Mouse (Mus musculus): Measurements from ENCODE around the gene 4921504E06Rik. TPM values are rescaled to one million over a fixed set of nuclear protein-coding genes. Genes with fewer than 3 reads are reported as not detected.

Gene 4921504E06Rik
- not detected in 2 replicates for polyA plus RNA-seq (2015; fragmentation: Nextera tagmentation; extraction: Ambion mirVana)

DNA sequence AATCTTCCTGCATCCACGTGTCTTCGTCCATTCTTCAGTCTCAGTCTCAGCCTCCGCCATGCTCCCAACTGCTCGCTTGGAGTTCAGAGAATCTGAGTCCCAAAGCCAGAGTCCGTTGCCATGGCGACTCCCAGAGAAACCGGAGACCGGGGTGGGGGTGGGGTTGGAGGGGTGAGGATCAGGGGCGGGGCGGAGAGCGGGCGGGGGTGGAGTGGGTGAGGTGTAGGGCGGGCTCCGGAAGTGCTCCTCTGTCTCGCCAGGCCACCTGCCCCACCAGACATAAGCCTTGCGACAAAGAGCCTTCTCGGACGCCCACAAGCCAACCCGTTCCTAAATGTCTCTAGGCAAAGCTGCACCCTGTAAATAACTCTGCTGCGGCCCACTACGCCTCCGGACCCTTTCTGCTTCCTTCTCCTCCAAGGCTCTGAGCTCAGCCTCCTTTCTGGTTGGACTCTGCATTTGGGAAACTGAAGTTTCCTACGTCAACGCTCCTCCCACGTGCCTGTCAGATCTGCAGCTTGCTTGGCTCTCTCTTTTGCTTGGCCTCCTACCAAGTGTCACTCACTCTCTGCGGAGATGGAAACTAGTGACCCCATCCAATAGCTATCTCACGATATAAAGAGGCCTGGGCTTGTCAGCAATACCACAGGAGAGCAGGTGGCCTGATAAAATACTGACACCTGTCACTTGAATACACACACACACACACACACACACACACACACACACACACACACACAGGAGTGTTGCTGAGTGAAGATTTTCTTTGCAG is at the start of gene 4921504E06Rik:
TSS of gene 4921504E06Rik (minus strand) at position 94 of the 772 bp plus-strand sequence.
- H3K9ac ChIP-seq, result 0 out of 2 replicates have a peak within 1 kb of the TSS, but pooled peaks have one; percentile 14
- WGBS, result under 1% methylated on average over 27 of the region's 27 CpGs

GRCm38 (mm10) chr2:19601386-19601925 is 47.7 kb upstream of the 4921504E06Rik start:
- WGBS, result 58% methylated on average over 3 of the region's 3 CpGs
- Histone ChIP-seq H3K36me3 (no peaks in the 10 kb centered on the region), H3K4me3 (no peak overlapping the region), H3K9ac (no peak overlapping the region), H3K4me1 (no peaks in the 10 kb centered on the region), H3K9me3 (no peaks in the 10 kb centered on the region), H3K27me3 (no peaks in the 10 kb centered on the region), H3K4me2 (no peak overlapping the region), H3K27ac (no peak overlapping the region)
- ATAC-seq (ENCODE audit: borderline replicate concordance, extremely low read depth, low FRiP score, low TSS enrichment), result no peak

More for the DNA sequence above, at the start of gene 4921504E06Rik:
- H3K4me2 ChIP-seq, result peak within 1 kb of the TSS; percentile 77
- peak; percentile 87 for ATAC-seq (ENCODE audit: borderline replicate concordance, extremely low read depth, low FRiP score, low TSS enrichment)
- H3K9me3 ChIP-seq, result no peaks in the 10 kb centered on the region
- H3K27ac ChIP-seq, result peak within 1 kb of the TSS; percentile 87
- no peaks in the 10 kb centered on the region for H3K27me3 ChIP-seq
- peak within 1 kb of the TSS; percentile 45 for H3K4me3 ChIP-seq
- no peaks in the 10 kb centered on the region for H3K36me3 ChIP-seq
- peaks cover 9% of the 10 kb centered on the region for H3K4me1 ChIP-seq

- Histone ChIP-seq H3K4me3 (no peak overlapping the region), H3K4me1 (no peaks in the 10 kb centered on the region), H3K27me3 (no peaks in the 10 kb centered on the region), H3K9ac (no peak overlapping the region), H3K27ac (no peak overlapping the region), H3K36me3 (no peaks in the 10 kb centered on the region), H3K4me2 (no peak overlapping the region), H3K9me3 (no peaks in the 10 kb centered on the region)
- WGBS, result 80% methylated on average over 5 of the region's 5 CpGs
- no peak for ATAC-seq (ENCODE audit: borderline replicate concordance, extremely low read depth, low FRiP score, low TSS enrichment)
Observed at GRCm38 (mm10) chr2:19600860-19601259, 47.1 kb upstream of the 4921504E06Rik start.

GRCm38 (mm10) chr2:19599801-19600200 is 46.1 kb upstream of the 4921504E06Rik start:
- 62% methylated on average over 5 of the region's 5 CpGs for WGBS
- no peaks in the 10 kb centered on the region for H3K36me3 ChIP-seq
- no peaks in the 10 kb centered on the region for H3K27me3 ChIP-seq
- no peak overlapping the region for H3K4me2 ChIP-seq
- no peak overlapping the region for H3K27ac ChIP-seq
- no peak overlapping the region for H3K4me3 ChIP-seq
- H3K9me3 ChIP-seq, result no peaks in the 10 kb centered on the region
- no peaks in the 10 kb centered on the region for H3K4me1 ChIP-seq
- ATAC-seq (ENCODE audit: borderline replicate concordance, extremely low read depth, low FRiP score, low TSS enrichment), result no peak
- no peak overlapping the region for H3K9ac ChIP-seq

DNA sequence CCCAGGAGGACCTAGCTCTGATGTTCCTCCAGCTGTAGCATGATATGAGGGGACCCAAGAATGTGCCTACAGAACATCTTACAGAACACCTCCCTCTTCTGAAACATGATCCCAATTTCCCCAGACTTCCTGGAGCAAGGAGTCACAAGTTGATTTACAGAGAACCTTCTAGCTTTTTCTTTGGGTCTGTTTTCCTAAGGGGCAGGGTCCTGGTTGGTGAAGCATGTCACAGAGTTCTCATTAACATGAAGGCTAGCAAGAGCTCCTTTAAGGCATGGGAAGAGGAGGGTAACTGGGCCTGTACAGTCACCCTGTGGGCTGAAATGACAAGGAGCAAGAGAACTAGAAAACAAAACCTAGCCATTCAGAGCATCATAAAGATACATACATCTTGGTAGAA is 43.3 kb upstream of the 4921504E06Rik start:
- no peak for ATAC-seq (ENCODE audit: borderline replicate concordance, extremely low read depth, low FRiP score, low TSS enrichment)
- Histone ChIP-seq H3K36me3 (no peaks in the 10 kb centered on the region), H3K27ac (no peak overlapping the region), H3K4me3 (no peak overlapping the region), H3K4me1 (no peaks in the 10 kb centered on the region), H3K27me3 (no peaks in the 10 kb centered on the region), H3K4me2 (no peak overlapping the region), H3K9ac (no peak overlapping the region), H3K9me3 (no peaks in the 10 kb centered on the region)

DNA sequence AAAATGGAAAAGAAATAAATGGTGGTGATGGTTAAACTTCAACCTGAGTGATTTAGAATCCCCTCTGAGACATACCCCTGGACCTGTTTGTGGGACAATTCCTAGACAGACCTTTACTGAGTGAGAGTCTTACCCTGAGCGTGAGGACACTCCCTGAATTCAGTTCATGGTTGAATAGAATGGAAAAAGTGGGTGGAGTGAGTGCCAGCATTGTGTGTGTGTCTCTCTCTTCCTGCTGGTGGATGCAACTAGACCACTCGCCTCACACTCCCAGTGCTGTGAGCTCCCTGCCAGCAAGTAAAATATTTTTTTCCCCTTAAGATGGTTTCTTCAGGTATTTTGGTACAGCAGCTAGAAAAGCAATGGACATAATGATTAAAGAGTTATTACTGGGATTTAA is 42.7 kb upstream of the 4921504E06Rik start:
- Histone ChIP-seq H3K36me3 (no peaks in the 10 kb centered on the region), H3K27me3 (no peaks in the 10 kb centered on the region), H3K4me1 (no peaks in the 10 kb centered on the region), H3K4me3 (no peak overlapping the region), H3K9ac (no peak overlapping the region), H3K9me3 (no peaks in the 10 kb centered on the region), H3K27ac (no peak overlapping the region), H3K4me2 (no peak overlapping the region)
- 81% methylated on average over 2 of the region's 2 CpGs for WGBS
- ATAC-seq (ENCODE audit: borderline replicate concordance, extremely low read depth, low FRiP score, low TSS enrichment), result no peak

DNA sequence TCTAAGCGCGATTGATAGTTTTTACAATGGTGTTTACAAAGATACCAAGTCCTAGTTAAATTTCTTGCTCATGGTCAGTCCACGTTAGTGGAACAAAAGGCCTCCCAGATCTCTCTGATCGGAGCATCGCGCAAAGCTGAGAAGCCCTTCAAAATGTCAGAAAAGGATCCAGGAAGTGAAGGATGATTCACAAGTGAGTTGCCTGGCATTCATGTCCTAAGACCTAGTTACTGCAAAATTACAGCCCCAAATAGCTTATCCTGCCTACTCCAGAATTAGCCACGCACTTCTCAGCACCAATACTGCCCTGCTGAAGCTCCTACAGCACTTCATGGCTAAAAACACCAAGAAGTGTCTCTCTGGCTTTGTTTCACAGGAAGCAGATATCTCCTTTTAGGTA is 41.1 kb upstream of the 4921504E06Rik start:
- no peak for ATAC-seq (ENCODE audit: borderline replicate concordance, extremely low read depth, low FRiP score, low TSS enrichment)
- H3K27me3 ChIP-seq, result no peaks in the 10 kb centered on the region
- H3K27ac ChIP-seq, result no peak overlapping the region
- no peak overlapping the region for H3K4me2 ChIP-seq
- WGBS, result 84% methylated on average over 7 of the region's 7 CpGs
- no peaks in the 10 kb centered on the region for H3K9me3 ChIP-seq
- no peak overlapping the region for H3K4me3 ChIP-seq
- H3K9ac ChIP-seq, result no peak overlapping the region
- H3K36me3 ChIP-seq, result no peaks in the 10 kb centered on the region
- H3K4me1 ChIP-seq, result no peaks in the 10 kb centered on the region

- Histone ChIP-seq H3K27ac (no peak overlapping the region), H3K4me3 (no peak overlapping the region), H3K4me2 (no peak overlapping the region), H3K9me3 (no peaks in the 10 kb centered on the region), H3K36me3 (no peaks in the 10 kb centered on the region), H3K9ac (no peak overlapping the region), H3K4me1 (no peaks in the 10 kb centered on the region), H3K27me3 (no peaks in the 10 kb centered on the region)
- 76% methylated on average over 3 of the region's 3 CpGs for WGBS
- no peak for ATAC-seq (ENCODE audit: borderline replicate concordance, extremely low read depth, low FRiP score, low TSS enrichment)
Observed at GRCm38 (mm10) chr2:19579846-19580245, 26.1 kb upstream of the 4921504E06Rik start.

- Histone ChIP-seq H3K27ac (no peak overlapping the region), H3K9ac (no peak overlapping the region), H3K9me3 (no peaks in the 10 kb centered on the region), H3K36me3 (no peaks in the 10 kb centered on the region), H3K4me3 (no peak overlapping the region), H3K4me1 (no peaks in the 10 kb centered on the region), H3K4me2 (no peak overlapping the region), H3K27me3 (no peaks in the 10 kb centered on the region)
- WGBS, result 70% methylated on average over 6 of the region's 6 CpGs
- ATAC-seq (ENCODE audit: borderline replicate concordance, extremely low read depth, low FRiP score, low TSS enrichment), result no peak
Observed at GRCm38 (mm10) chr2:19579180-19579579, 25.5 kb upstream of the 4921504E06Rik start.

- H3K27me3 ChIP-seq, result no peaks in the 10 kb centered on the region
- no peaks in the 10 kb centered on the region for H3K4me1 ChIP-seq
- no peak overlapping the region for H3K9ac ChIP-seq
- no peaks in the 10 kb centered on the region for H3K9me3 ChIP-seq
- H3K27ac ChIP-seq, result no peak overlapping the region
- ATAC-seq (ENCODE audit: borderline replicate concordance, extremely low read depth, low FRiP score, low TSS enrichment), result no peak
- WGBS, result 79% methylated on average over 5 of the region's 5 CpGs
- no peaks in the 10 kb centered on the region for H3K36me3 ChIP-seq
- no peak overlapping the region for H3K4me2 ChIP-seq
- no peak overlapping the region for H3K4me3 ChIP-seq
Observed at GRCm38 (mm10) chr2:19562114-19562829, 8.6 kb upstream of the 4921504E06Rik start.

- 56% methylated on average over 2 of the region's 2 CpGs for WGBS
- Histone ChIP-seq H3K4me1 (no peaks in the 10 kb centered on the region), H3K4me3 (no peak overlapping the region), H3K9me3 (no peaks in the 10 kb centered on the region), H3K4me2 (no peak overlapping the region), H3K9ac (no peak overlapping the region), H3K27me3 (no peaks in the 10 kb centered on the region), H3K36me3 (no peaks in the 10 kb centered on the region), H3K27ac (no peak overlapping the region)
- no peak for ATAC-seq (ENCODE audit: borderline replicate concordance, extremely low read depth, low FRiP score, low TSS enrichment)
Observed at GRCm38 (mm10) chr2:19560654-19561053, 6.9 kb upstream of the 4921504E06Rik start.

- ATAC-seq (ENCODE audit: borderline replicate concordance, extremely low read depth, low FRiP score, low TSS enrichment), result no peak
- H3K4me2 ChIP-seq, result no peak overlapping the region
- no peak overlapping the region for H3K9ac ChIP-seq
- no peak overlapping the region for H3K4me3 ChIP-seq
- H3K27ac ChIP-seq, result no peak overlapping the region
- no peaks in the 10 kb centered on the region for H3K4me1 ChIP-seq
- no peaks in the 10 kb centered on the region for H3K36me3 ChIP-seq
- no peaks in the 10 kb centered on the region for H3K9me3 ChIP-seq
- 53% methylated on average over 4 of the region's 4 CpGs for WGBS
- no peaks in the 10 kb centered on the region for H3K27me3 ChIP-seq
Observed at GRCm38 (mm10) chr2:19560071-19560470, 6.4 kb upstream of the 4921504E06Rik start.

Measured in lung, embryonic 15.5 days (tissue).